Mouse (Mus musculus) stomach, embryonic 15.5 days (tissue): ENCODE measurements around the gene Twf2. TPM values are rescaled to one million over a fixed set of nuclear protein-coding genes. Genes with fewer than 3 reads are reported as not detected.
A peak's percentile ranks its signal among the peaks of the same experiment; 100 is the strongest.

ENCODE experiments used
- ATAC-seq: fragments of 200-750 bp; cut with Nextera tagmentation; 2 replicates; pipeline ENCODE4 v1.8.0; 2017; ENCODE audit warnings: low read depth, moderate number of reproducible peaks, moderate TSS enrichment; ENCODE audit not compliant: insufficient read depth, low FRiP score
- H3K27ac ChIP-seq: fragments of 300-500 bp; sonication (generic); 2 replicates; pipeline ENCODE4 v1.5.1; 2015; ENCODE audit warnings: mild to moderate bottlenecking, inconsistent platforms
- H3K27me3 ChIP-seq: fragments of 300-500 bp; sonication (generic); replicated peaks from 2 replicates; pipeline ENCODE4 v1.6.1; 2015; ENCODE audit warnings: inconsistent platforms
- H3K36me3 ChIP-seq: fragments of 300-500 bp; sonication (generic); 2 replicates; pipeline ENCODE4 v1.6.1; 2015; ENCODE audit warnings: inconsistent platforms
- H3K4me1 ChIP-seq: fragments of 300-500 bp; sonication (generic); 2 replicates; pipeline ENCODE4 v1.6.1; 2015; ENCODE audit warnings: inconsistent platforms
- H3K4me2 ChIP-seq: fragments of 300-500 bp; sonication (generic); 2 replicates; pipeline ENCODE4 v1.6.1; 2015; ENCODE audit warnings: mild to moderate bottlenecking, inconsistent platforms
- H3K4me3 ChIP-seq: fragments of 300-500 bp; sonication (generic); replicated peaks from 2 replicates; pipeline ENCODE4 v1.5.1; 2015; ENCODE audit warnings: inconsistent platforms
- H3K9ac ChIP-seq: fragments of 300-500 bp; sonication (generic); 2 replicates; pipeline ENCODE4 v1.6.1; 2015; ENCODE audit warnings: inconsistent platforms
- H3K9me3 ChIP-seq: fragments of 300-500 bp; sonication (generic); 2 replicates; pipeline ENCODE4 v1.6.1; 2016; ENCODE audit warnings: inconsistent platforms
- WGBS: fragments of 180-500 bp; shearing (Covaris S2); methylation state at CpG from one replicate; pipeline ENCODE4 v1.1.7; 2015; 5-methylcytosine and 5-hydroxymethylcytosine counted together
- polyA plus RNA-seq: library from polyadenylated mRNA; unstranded; fragments of >200 nt; fragmentation: Nextera tagmentation; extraction: Ambion mirVana; gene quantifications from 2 replicates; pipeline ENCODE4 v1.2.1, GENCODE M21; 2015

The Twf2 gene
- polyA plus RNA-seq, 1 experiment from 2014 or later, result 64.0 TPM

- H3K27ac ChIP-seq, result no peak overlapping the region
- no peak for ATAC-seq
- no peaks in the 10 kb centered on the region for H3K27me3 ChIP-seq
- 88% methylated on average over 7 of the region's 7 CpGs for WGBS
- H3K9me3 ChIP-seq, result no peaks in the 10 kb centered on the region
- no peak overlapping the region for H3K4me3 ChIP-seq
- H3K4me2 ChIP-seq, result no peak overlapping the region
- no peak overlapping the region for H3K9ac ChIP-seq
- H3K36me3 ChIP-seq, result peaks cover 11% of the 10 kb centered on the region
- H3K4me1 ChIP-seq, result peaks cover 4% of the 10 kb centered on the region
Measured at GRCm38 (mm10) chr9:106216971-106217370, 14.1 kb downstream of the Twf2 start.

GRCm38 (mm10) chr9:106220894-106221523 lies 18.1 kb downstream of the Twf2 start:
- no peak overlapping the region for H3K27ac ChIP-seq
- no peaks in the 10 kb centered on the region for H3K9me3 ChIP-seq
- 59% methylated on average over 8 of the region's 8 CpGs for WGBS
- H3K27me3 ChIP-seq, result peaks cover 6% of the 10 kb centered on the region
- no peak for ATAC-seq
- no peaks in the 10 kb centered on the region for H3K36me3 ChIP-seq
- no peak overlapping the region for H3K9ac ChIP-seq
- H3K4me2 ChIP-seq, result no peak overlapping the region
- H3K4me3 ChIP-seq, result no peak overlapping the region
- peaks cover 8% of the 10 kb centered on the region for H3K4me1 ChIP-seq

- Histone ChIP-seq H3K9me3 (no peaks in the 10 kb centered on the region), H3K9ac (no peak within 1 kb of the TSS), H3K36me3 (no peaks in the 10 kb centered on the region), H3K27ac (peak within 1 kb of the TSS; percentile 21; the same call in 1 of the 2 replicates), H3K27me3 (peaks cover 6% of the 10 kb centered on the region), H3K4me2 (no peak within 1 kb of the TSS), H3K4me3 (no peak within 1 kb of the TSS), H3K4me1 (peaks cover 13% of the 10 kb centered on the region)
- no peak for ATAC-seq
- 57% methylated on average over 4 of the region's 4 CpGs for WGBS
Measured at GRCm38 (mm10) chr9:106222261-106222851, 19.4 kb downstream of the Twf2 start, which contains the start of gene Tlr9. Gene Tlr9, plus strand, starts transcription at chr9:106222598.

- no peaks in the 10 kb centered on the region for H3K36me3 ChIP-seq
- H3K4me2 ChIP-seq, result no peak overlapping the region
- H3K9me3 ChIP-seq, result no peaks in the 10 kb centered on the region
- peak overlapping the region; percentile 21; the same call in 1 of the 2 replicates for H3K27ac ChIP-seq
- peaks cover 13% of the 10 kb centered on the region for H3K4me1 ChIP-seq
- no peak overlapping the region for H3K9ac ChIP-seq
- WGBS, result 79% methylated on average over 4 of the region's 4 CpGs
- H3K27me3 ChIP-seq, result peaks cover 6% of the 10 kb centered on the region
- no peak overlapping the region for H3K4me3 ChIP-seq
- ATAC-seq, result no peak
Measured at GRCm38 (mm10) chr9:106222994-106223393, 20.1 kb downstream of the Twf2 start.

GRCm38 (mm10) chr9:106225469-106226150 lies 22.7 kb downstream of the Twf2 start:
- H3K9me3 ChIP-seq, result no peaks in the 10 kb centered on the region
- peak overlapping the region; percentile 79 for H3K4me2 ChIP-seq
- H3K4me1 ChIP-seq, result peaks cover 13% of the 10 kb centered on the region
- ATAC-seq, result no peak
- peak overlapping the region; percentile 44; the same call in 1 of the 2 replicates for H3K9ac ChIP-seq
- H3K27me3 ChIP-seq, result peaks cover 6% of the 10 kb centered on the region
- H3K36me3 ChIP-seq, result no peaks in the 10 kb centered on the region
- H3K27ac ChIP-seq, result peak overlapping the region; percentile 84
- 61% methylated on average over 24 of the region's 24 CpGs for WGBS
- peak overlapping the region; percentile 37 for H3K4me3 ChIP-seq

GRCm38 (mm10) chr9:106226151-106226682 lies 23.3 kb downstream of the Twf2 start:
- ATAC-seq, result peak; percentile 44; the same call in 1 of the 2 replicates

GRCm38 (mm10) chr9:106227790-106228429 lies 25.0 kb downstream of the Twf2 start:
- peaks cover 17% of the 10 kb centered on the region for H3K4me1 ChIP-seq
- no peaks in the 10 kb centered on the region for H3K9me3 ChIP-seq
- peaks cover 2% of the 10 kb centered on the region; the same call in 1 of the 2 replicates for H3K36me3 ChIP-seq
- 56% methylated on average over 8 of the region's 8 CpGs for WGBS
- H3K4me2 ChIP-seq, result no peak overlapping the region
- no peak overlapping the region for H3K4me3 ChIP-seq
- H3K27ac ChIP-seq, result peak overlapping the region; percentile 8; the same call in 1 of the 2 replicates
- peaks cover 6% of the 10 kb centered on the region for H3K27me3 ChIP-seq
- H3K9ac ChIP-seq, result no peak overlapping the region
- no peak for ATAC-seq

More at GRCm38 (mm10) chr9:106226151-106226682, 23.3 kb downstream of the Twf2 start:
- H3K27me3 ChIP-seq, result peaks cover 6% of the 10 kb centered on the region
- 6% methylated on average over 34 of the region's 34 CpGs for WGBS
- no peaks in the 10 kb centered on the region for H3K9me3 ChIP-seq
- H3K4me2 ChIP-seq, result peak overlapping the region; percentile 79
- H3K36me3 ChIP-seq, result no peaks in the 10 kb centered on the region
- peak overlapping the region; percentile 44; the same call in 1 of the 2 replicates for H3K9ac ChIP-seq
- H3K27ac ChIP-seq, result peak overlapping the region; percentile 84
- peaks cover 16% of the 10 kb centered on the region for H3K4me1 ChIP-seq
- H3K4me3 ChIP-seq, result peak overlapping the region; percentile 37

- Histone ChIP-seq H3K27me3 (peaks cover 6% of the 10 kb centered on the region), H3K9me3 (no peaks in the 10 kb centered on the region), H3K9ac (no peak overlapping the region), H3K4me3 (no peak overlapping the region), H3K4me1 (peaks cover 17% of the 10 kb centered on the region), H3K4me2 (no peak overlapping the region), H3K27ac (peak overlapping the region; percentile 31; the same call in 1 of the 2 replicates), H3K36me3 (peaks cover 23% of the 10 kb centered on the region)
- WGBS, result 67% methylated on average over 9 of the region's 9 CpGs
- no peak for ATAC-seq
Measured at GRCm38 (mm10) chr9:106230051-106230733, 27.3 kb downstream of the Twf2 start.

- H3K36me3 ChIP-seq, result peaks cover 28% of the 10 kb centered on the region
- H3K9ac ChIP-seq, result no peak overlapping the region
- no peak overlapping the region for H3K4me3 ChIP-seq
- peaks cover 12% of the 10 kb centered on the region for H3K4me1 ChIP-seq
- H3K27me3 ChIP-seq, result peaks cover 2% of the 10 kb centered on the region
- no peak overlapping the region for H3K4me2 ChIP-seq
- peak overlapping the region; percentile 31; the same call in 1 of the 2 replicates for H3K27ac ChIP-seq
- 52% methylated on average over 3 of the region's 3 CpGs for WGBS
- H3K9me3 ChIP-seq, result no peaks in the 10 kb centered on the region
- no peak for ATAC-seq
Measured at GRCm38 (mm10) chr9:106230734-106231106, 27.8 kb downstream of the Twf2 start.

- no peak for ATAC-seq
- no peak overlapping the region for H3K27ac ChIP-seq
Measured at GRCm38 (mm10) chr9:106231220-106231619, 28.3 kb downstream of the Twf2 start.

GRCm38 (mm10) chr9:106231816-106232215 lies 28.9 kb downstream of the Twf2 start:
- Histone ChIP-seq H3K27me3 (no peaks in the 10 kb centered on the region), H3K4me2 (no peak overlapping the region), H3K36me3 (peaks cover 36% of the 10 kb centered on the region), H3K4me1 (0 out of 2 replicates have a peak, but pooled peaks cover 4% of the 10 kb centered on the region), H3K27ac (no peak overlapping the region), H3K9me3 (no peaks in the 10 kb centered on the region), H3K9ac (no peak overlapping the region), H3K4me3 (no peak overlapping the region)
- ATAC-seq, result no peak
- WGBS, result 82% methylated on average over 4 of the region's 4 CpGs

More at GRCm38 (mm10) chr9:106231220-106231619, 28.3 kb downstream of the Twf2 start:
- H3K4me3 ChIP-seq, result no peak overlapping the region
- no peak overlapping the region for H3K4me2 ChIP-seq
- H3K36me3 ChIP-seq, result peaks cover 30% of the 10 kb centered on the region
- H3K27me3 ChIP-seq, result no peaks in the 10 kb centered on the region
- 78% methylated on average over 7 of the region's 7 CpGs for WGBS
- H3K4me1 ChIP-seq, result peaks cover 7% of the 10 kb centered on the region
- H3K9ac ChIP-seq, result no peak overlapping the region
- H3K9me3 ChIP-seq, result no peaks in the 10 kb centered on the region
